Mouse (Mus musculus): ENCODE measurements around the gene Itga2b.

Itga2b gene

GRCm38 (mm10) chr11:102435754-102436470, 34.0 kb downstream of the Itga2b start:
- peak; percentile 61 for DNase-seq

DNA sequence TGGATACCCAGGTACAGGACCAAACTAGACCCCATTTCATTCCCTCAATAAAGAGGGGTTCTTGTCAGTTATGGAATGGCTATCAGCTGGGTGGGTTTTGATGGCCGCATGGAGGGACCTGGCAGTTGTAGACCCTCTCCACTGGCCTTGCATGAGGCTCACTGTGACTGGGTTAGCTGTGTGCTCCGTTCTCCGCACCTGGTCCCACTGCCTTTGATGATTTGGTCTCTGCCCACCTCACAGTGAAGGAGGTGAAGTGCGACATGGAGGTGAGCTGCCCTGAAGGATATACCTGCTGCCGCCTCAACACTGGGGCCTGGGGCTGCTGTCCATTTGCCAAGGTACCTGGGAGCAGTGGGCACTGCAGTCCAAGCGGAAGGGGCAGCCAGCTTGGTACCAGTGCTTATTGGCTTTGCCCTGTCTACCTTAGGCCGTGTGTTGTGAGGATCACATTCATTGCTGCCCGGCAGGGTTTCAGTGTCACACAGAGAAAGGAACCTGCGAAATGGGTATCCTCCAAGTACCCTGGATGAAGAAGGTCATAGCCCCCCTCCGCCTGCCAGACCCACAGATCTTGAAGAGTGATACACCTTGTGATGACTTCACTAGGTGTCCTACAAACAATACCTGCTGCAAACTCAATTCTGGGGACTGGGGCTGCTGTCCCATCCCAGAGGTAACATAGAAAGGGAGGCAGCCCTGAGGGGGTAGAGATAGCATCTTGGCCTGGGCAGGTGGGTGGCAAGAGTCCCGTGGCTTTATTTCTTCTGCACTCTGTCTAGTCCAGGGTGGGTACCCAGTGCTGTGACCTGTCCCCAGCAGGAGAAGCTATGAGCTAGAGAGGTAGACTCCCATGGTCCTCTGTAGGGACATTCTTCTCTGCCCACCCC, 34.9 kb downstream of the Itga2b start:
- no peak for DNase-seq

GRCm38 (mm10) chr11:102434406-102434805, 35.5 kb downstream of the Itga2b start:
- peak; percentile 81 for DNase-seq

GRCm38 (mm10) chr11:102433866-102434265, 36.1 kb downstream of the Itga2b start:
- DNase-seq, result no peak

GRCm38 (mm10) chr11:102432896-102433295, 37.0 kb downstream of the Itga2b start:
- peak; percentile 78 for DNase-seq

GRCm38 (mm10) chr11:102432115-102432843, 37.6 kb downstream of the Itga2b start:
- no peak for DNase-seq

DNA sequence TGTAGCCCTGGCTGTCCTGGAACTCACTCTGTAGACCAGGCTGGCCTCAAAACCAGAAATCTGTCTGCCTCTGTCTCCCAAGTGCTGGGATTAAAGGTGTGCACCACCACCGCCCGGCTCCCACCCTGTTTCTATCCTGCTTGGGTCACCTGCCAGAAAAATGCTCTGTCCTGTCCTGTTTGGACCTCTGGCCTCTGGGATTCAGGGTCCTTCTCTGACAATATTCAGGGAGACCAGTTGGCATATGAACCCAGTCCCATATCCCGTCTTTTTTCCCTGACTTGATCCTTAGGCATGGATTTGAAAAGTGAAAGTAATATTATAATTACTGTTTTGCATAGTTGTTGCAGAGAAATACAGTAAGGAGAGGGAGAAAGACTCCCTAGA, 38.2 kb downstream of the Itga2b start:
- no peak for DNase-seq

DNA sequence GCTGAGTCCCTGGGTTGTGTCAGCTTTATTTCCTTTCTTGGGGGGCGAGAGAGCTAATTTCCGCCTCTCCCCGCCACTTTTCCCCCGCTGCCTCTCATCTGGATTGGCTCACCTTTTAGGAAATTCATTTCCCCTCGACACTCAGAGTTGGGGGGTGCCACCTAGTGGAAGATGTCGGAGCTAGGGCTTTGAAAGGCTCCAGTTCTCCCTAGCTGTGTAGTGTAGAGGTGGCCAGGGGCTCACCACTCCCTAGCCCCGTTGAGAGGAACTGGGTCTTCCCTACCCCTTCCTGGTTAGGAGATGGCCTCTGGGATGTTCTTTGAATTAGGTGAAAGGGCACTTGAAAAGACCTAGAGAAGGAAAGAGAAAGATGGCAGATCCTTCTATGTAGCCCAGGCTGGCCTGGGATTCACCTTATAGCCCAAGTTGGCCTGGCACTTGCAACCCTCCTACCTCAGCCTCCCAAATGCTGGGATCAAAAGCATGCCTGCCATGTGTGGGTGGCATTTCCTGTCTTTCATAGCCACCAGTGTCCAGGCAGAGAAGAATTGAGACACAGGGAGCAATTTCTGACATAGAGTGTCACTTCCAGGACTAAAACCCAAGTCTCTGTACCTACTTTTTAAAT, 38.8 kb downstream of the Itga2b start:
- peak; percentile 77 for DNase-seq

DNA sequence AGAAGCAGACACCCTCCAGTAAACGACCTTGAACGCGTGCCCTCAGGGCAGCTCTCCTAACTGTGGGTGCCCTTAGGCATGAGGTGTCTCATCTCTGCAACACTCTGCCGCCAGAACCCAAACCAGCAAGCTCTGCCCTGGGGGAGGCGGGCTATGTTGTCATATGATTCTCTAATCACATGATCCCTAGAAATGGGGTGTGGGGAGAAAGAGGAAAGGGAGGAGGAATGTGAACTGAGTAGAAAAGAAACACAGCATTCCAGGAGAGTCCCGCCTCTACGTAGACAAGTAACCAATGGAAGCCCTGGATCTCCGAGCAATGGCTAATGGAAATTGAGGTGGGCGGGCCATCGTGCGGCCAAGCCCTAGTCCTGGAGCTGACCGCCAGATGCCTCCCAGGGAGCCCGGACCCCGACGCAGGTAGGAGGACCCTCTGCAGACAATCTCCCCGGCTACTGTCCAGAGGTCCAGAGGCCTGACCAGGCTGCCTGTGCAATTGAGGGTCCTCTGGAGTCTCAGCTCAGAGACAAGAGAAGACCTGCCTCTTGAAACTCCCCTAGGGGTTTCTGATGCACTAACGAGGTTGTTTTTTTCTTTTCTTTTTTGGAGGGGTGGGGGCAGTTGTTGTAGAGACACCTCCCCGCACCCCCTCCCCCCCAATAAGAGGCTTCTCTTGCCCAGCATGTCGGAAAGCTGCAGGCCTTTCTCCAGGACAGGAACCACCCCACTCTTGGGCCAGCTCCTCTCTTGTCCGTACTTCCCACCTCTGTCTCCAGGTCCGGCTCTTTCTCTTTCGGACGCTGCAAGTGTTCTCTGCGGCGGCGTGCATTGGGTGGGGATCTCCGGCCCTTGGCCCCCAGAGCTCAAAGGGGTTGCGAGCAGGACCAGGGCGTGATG, 39.6 kb downstream of the Itga2b start, which contains the start of gene Grn:
Grn (plus strand) TSS at position 195 of the 897 bp plus-strand sequence.
- DNase-seq, result peak; percentile 97

- DNase-seq, result no peak
Observed at GRCm38 (mm10) chr11:102429551-102429950, 40.4 kb downstream of the Itga2b start.

DNA sequence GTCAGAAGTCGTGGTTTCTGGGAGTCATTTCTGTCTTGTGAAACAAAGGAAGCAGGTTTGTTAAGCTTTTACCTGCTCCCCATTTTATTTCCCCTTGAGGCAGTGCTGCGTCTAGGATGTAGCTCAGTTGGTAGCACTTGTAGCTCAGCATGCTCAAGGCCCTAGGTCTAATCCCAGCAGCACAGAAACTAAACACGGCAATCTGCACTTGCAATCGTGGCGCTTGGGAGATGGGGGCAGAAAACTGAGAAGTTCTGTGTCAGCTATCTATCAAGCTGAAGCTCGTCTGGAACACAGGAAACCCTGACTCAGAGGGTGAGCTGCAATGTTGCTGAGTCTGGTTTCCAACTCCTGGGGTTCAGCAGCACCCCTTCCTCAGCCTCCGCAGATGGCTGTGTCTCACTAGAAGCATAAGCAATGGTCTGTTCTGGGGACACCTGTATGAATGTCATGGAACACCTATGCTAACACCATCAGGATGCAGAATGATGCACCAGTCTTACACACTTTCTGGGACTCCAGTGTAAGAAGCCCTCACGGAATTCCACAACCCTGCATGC, 40.9 kb downstream of the Itga2b start:
- no peak for DNase-seq

DNA sequence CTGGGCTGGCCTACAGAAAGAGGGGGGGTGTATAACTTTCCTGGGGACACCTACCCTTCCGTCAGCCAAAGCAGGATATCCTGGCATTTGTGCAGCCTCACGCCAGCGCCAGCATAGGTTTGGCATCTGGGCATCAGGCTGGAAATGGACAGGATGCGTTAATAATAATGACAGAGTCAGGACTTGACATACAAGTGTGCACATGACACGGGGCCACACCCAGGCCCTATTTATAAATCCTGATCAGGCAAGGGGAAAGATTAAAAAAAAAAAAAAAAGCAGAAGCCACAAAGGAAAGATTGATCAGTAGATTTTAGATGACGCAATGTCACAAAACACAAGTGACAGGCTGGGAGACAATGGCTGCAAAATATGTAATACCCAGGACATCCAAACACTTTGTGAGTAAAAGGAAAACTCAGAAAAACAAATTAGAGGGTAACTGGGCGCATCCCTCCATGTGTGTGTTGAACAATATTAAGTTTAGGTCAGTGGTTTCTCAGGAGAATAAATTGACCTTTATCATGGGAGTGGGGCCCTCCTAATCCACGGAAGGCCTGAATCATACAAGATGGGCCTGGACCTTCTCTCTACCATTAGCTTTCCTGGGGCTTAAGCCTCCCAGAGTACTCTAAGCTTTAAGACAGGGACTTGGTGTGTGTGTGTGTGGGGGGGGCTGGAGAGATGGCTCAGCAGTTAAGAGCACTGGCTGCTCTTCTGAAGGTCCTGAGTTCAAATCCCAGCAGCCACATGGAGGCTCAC, 44.2 kb downstream of the Itga2b start:
- no peak for DNase-seq

GRCm38 (mm10) chr11:102424666-102425065, 45.3 kb downstream of the Itga2b start:
- no peak for DNase-seq

DNA sequence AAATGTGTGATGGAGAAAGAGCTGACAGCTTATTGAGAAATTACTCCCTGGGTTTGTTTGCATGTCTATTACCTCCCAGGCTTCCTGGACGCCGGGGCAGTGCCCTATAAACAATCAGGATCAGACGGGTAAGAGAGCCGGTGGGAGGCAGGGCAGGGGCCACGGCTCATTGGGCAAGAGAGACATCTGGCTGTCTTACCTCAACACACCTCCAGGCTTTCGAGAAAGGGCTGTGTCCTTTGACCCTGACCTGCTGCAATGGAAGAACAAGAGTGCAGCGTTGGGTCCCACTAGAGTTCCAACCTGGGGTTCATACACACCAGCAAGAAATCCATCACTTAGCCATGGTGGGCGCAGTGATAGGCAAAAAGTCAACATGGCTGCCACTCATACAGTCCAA, 48.4 kb downstream of the Itga2b start:
- DNase-seq, result no peak

- no peak for DNase-seq
Observed at GRCm38 (mm10) chr11:102418887-102419286, 51.0 kb downstream of the Itga2b start.

DNA sequence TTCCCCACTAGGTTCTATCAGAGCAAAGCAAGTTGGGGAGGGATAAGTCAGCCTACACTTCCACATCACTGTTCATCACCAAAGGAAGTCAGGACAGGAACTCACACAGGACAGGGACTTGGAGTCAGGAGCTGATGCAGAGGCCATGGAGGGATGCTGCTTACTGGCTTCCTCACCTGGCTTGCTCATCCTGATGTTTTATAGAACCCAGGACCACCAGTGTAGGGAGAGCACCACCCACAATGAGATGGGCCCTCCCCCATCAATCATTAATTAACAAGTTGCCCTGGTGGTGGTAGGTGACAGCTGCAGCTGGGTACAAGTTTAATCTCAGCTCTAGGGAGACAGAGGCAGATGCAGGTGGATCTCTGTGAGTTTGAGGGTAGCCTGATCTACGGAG, 52.8 kb downstream of the Itga2b start:
- DNase-seq, result no peak

GRCm38 (mm10) chr11:102415034-102415802, 54.7 kb downstream of the Itga2b start:
- DNase-seq, result no peak

GRCm38 (mm10) chr11:102413059-102413458, 56.9 kb downstream of the Itga2b start:
- no peak for DNase-seq

- peak; percentile 91 for DNase-seq
Observed at GRCm38 (mm10) chr11:102411704-102412103, 58.2 kb downstream of the Itga2b start.

DNA sequence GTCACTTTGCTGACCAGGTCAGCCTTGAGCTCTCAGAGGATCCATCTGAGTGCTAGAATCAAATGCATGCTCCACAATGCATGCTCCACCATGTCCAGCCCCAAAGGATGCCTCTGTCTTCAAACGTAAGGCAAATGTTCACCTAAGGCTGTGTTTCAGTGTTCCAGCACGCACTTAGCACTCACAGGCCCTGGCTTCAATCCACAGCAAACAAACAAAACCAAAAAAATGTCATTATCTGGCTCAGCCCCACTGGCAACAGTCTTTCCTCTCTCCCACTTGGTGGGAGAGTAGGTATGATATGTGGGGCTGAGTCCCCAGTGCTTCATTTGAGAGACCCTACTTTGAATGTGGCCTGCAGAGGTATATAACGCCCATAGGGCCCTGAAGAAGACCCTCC, 58.9 kb downstream of the Itga2b start:
- no peak for DNase-seq
